Mouse (Mus musculus) liver, adult 2 months (tissue): Measurements from ENCODE around the gene Akip1. TPM values are rescaled to one million over a fixed set of nuclear protein-coding genes. Genes with fewer than 3 reads are reported as not detected.

Experiments
- DNase-seq: peaks from one replicate; pipeline ENCODE4 v3.0.0-alpha.2; 2011; ENCODE audit warnings: low read depth, low spot score; ENCODE audit errors: extremely low read depth
- H3K27ac ChIP-seq: fragments of 200-500 bp; replicated peaks from 2 replicates; pipeline ENCODE4 v1.5.1; 2012; ENCODE audit warnings: low read depth, mild to moderate bottlenecking, control low read depth, inconsistent platforms, low read length; ENCODE audit not compliant: insufficient read depth
- H3K27me3 ChIP-seq: fragments of 200-500 bp; 2 replicates; pipeline ENCODE4 v1.6.1; 2012; ENCODE audit warnings: mild to moderate bottlenecking, moderate library complexity, low read length, inconsistent platforms; ENCODE audit not compliant: control insufficient read depth, insufficient read depth
- H3K36me3 ChIP-seq: fragments of 200-500 bp; 2 replicates; pipeline ENCODE4 v1.6.1; 2012; ENCODE audit warnings: low read length, inconsistent platforms; ENCODE audit not compliant: control insufficient read depth, insufficient read depth
- H3K4me1 ChIP-seq: fragments of 200-500 bp; 2 replicates; pipeline ENCODE4 v1.6.1; 2011; ENCODE audit warnings: low read length; ENCODE audit not compliant: control insufficient read depth, insufficient read depth
- H3K4me3 ChIP-seq: fragments of 200-500 bp; 2 replicates; pipeline ENCODE4 v1.5.1; 2011; ENCODE audit warnings: low read depth, mild to moderate bottlenecking, control low read depth, low read length, moderate library complexity; ENCODE audit not compliant: insufficient read depth
- H3K79me2 ChIP-seq: fragments of 200-500 bp; 2 replicates; pipeline ENCODE4 v1.6.1; 2012; ENCODE audit warnings: inconsistent platforms, mild to moderate bottlenecking, low read length, moderate library complexity; ENCODE audit not compliant: control insufficient read depth, insufficient read depth
- H3K9ac ChIP-seq: fragments of 200-500 bp; 2 replicates; pipeline ENCODE4 v1.6.1; 2012; ENCODE audit warnings: low read depth, mild to moderate bottlenecking, control low read depth, inconsistent platforms, low read length
- CTCF ChIP-seq: fragments of 200-500 bp; IDR thresholded peaks from 2 replicates; pipeline ENCODE4 v1.5.1; 2011; ENCODE audit warnings: low read depth, low read length, control low read depth
- POLR2A ChIP-seq: fragments of 200-500 bp; IDR thresholded peaks from 2 replicates; pipeline ENCODE4 v1.6.1; 2011; ENCODE audit warnings: low read length, control low read depth; ENCODE audit not compliant: insufficient read depth; ENCODE audit errors: extremely low read depth
- WGBS: fragments of 180-500 bp; shearing (Covaris S2); methylation state at CpG from one replicate; pipeline ENCODE4 v1.1.7; 2018; 5-methylcytosine and 5-hydroxymethylcytosine counted together
- polyA plus RNA-seq: library from polyadenylated mRNA; depleted of rRNA; stranded (reverse); fragments of >200 nt; gene quantifications from 2 replicates; pipeline ENCODE4 v1.2.3, GENCODE M21; 2012; rRNA removed
- total RNA-seq: library from RNA; depleted of rRNA; stranded (reverse); fragments of >200 nt; gene quantifications from 2 replicates; pipeline ENCODE4 v1.2.3, GENCODE M21; 2014; rRNA removed

Akip1 gene
- total and polyA plus RNA-seq, 2 experiments, result 15.9 to 20.2 TPM

DNA sequence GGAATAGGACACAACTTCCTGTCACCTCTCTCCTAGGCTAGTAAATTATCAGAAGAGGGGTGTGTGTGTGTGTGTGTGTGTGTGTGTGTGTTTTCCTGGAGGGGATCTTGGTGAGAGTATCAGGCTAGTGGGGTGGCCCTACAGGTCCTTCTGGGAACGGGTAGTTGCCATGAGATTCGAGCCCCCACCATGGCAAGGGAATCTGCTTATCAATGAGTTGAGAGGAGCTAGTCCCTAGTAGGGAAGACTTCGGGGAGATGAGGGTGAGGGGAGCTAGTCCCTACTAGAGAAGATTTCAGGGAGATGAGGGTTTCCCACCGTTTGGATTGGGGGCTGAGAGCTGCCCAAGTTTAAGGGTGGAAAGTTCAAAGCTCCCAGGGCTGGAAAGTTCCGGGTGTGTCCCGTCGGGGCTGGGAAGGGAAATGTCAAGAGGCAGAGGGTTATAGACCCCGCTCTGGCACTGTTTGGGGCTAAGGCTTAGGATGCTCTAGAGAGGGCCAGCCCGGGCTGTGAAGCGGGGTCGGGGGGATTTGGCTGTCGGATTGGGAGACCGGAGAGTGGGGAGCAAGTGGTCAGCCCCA, 48.0 kb downstream of the Akip1 start:
- no peak for DNase-seq
- Histone ChIP-seq H3K79me2 (no peaks in the 10 kb centered on the region; the same call in 1 of the 2 replicates), H3K27me3 (no peaks in the 10 kb centered on the region), H3K4me1 (peaks cover 7% of the 10 kb centered on the region; the same call in 1 of the 2 replicates), H3K4me3 (peak overlapping the region; percentile 88), H3K27ac (peak overlapping the region; percentile 93), H3K36me3 (peaks cover 2% of the 10 kb centered on the region; the same call in 1 of the 2 replicates), H3K9ac (peak overlapping the region; percentile 96)
- 3% methylated on average over 13 of the region's 13 CpGs for WGBS
- no peak for TF ChIP-seq CTCF
- TF ChIP-seq POLR2A, result no peak

DNA sequence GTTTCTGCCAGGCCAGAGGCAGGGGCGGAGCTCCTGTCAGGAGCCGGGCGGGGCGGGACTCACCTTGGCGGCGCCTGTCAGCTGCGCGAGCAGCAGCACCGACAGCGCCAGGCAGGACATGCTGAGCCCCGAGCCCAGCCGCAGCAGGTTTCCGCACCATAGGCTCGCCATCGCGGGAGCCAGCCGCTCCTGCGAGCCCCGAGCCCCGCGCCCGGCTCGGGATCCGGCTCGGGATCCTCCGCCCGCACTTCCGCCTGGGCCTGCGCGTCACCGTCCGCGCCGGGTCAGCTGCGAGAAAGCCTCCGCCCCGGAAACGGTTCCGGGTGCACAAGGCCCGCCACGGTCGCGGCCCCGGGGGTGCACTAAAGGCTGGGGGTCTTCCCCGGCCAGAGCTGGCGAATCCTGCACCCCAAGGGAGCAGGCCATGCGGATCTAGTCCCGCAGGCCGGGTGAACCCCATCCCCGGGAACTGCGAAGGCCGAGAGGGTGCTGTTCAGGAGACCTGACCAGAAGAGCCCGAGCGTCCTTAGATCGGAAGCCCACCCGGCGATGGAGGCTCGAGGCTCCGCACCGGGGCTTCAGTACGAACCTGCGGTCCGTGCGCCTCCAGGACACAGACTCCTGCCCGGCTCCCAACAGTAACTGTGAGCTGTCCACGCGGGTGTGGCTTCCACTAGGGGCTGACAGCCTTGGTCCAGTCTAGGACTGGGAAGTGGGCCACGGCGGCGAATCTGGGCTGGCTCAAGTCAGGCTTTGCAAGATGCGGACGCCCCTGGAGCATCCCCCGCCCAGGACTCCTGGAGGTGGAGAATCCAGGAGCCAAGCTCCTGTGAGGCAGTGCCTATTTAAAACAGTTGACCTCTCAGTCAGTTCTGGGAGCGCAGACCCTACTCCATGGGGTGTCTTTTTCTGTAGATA, 48.8 kb downstream of the Akip1 start, which contains the start of gene Tmem9b:
Tmem9b (minus strand) TSS at position 868 of the 918 bp plus-strand sequence.
- Histone ChIP-seq H3K36me3 (peaks cover 2% of the 10 kb centered on the region; the same call in 1 of the 2 replicates), H3K27ac (peak within 1 kb of the TSS; percentile 93), H3K79me2 (no peaks in the 10 kb centered on the region; the same call in 1 of the 2 replicates), H3K27me3 (no peaks in the 10 kb centered on the region), H3K4me1 (peaks cover 7% of the 10 kb centered on the region; the same call in 1 of the 2 replicates), H3K4me3 (peak within 1 kb of the TSS; percentile 88), H3K9ac (peak within 1 kb of the TSS; percentile 96)
- WGBS, result 1% methylated on average over 74 of the region's 74 CpGs
- peak; percentile 49 for DNase-seq
- 0 out of 2 replicates have a peak, but pooled peaks have one; percentile 25 for TF ChIP-seq CTCF
- TF ChIP-seq POLR2A, result 0 out of 2 replicates have a peak, but pooled peaks have one; percentile 41

DNA sequence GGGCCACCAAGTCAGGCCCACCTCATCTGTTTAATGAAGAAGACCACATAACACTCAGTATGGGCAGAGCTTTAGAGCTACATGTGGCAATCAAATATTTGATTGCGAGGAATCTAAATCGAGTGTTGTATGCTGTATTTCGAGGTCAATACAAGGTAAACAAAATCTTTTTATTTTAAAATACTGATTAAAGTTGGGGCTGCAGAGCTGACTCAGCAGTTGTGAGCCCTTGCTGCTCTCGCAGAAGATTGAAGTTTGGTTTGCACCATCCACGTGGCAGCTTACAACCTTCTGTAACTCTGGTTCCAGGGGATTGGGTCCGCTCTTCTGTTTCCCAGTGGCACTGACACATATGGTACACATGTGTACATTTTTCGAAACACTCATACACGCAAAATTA, 50.5 kb downstream of the Akip1 start:
- DNase-seq, result no peak
- Histone ChIP-seq H3K4me3 (no peak overlapping the region), H3K9ac (no peak overlapping the region), H3K36me3 (peaks cover 2% of the 10 kb centered on the region; the same call in 1 of the 2 replicates), H3K79me2 (no peaks in the 10 kb centered on the region; the same call in 1 of the 2 replicates), H3K27ac (no peak overlapping the region), H3K27me3 (no peaks in the 10 kb centered on the region), H3K4me1 (peaks cover 6% of the 10 kb centered on the region; the same call in 1 of the 2 replicates)
- TF ChIP-seq CTCF, result no peak
- no peak for TF ChIP-seq POLR2A
- WGBS, result 84% methylated on average over 8 of the region's 8 CpGs

DNA sequence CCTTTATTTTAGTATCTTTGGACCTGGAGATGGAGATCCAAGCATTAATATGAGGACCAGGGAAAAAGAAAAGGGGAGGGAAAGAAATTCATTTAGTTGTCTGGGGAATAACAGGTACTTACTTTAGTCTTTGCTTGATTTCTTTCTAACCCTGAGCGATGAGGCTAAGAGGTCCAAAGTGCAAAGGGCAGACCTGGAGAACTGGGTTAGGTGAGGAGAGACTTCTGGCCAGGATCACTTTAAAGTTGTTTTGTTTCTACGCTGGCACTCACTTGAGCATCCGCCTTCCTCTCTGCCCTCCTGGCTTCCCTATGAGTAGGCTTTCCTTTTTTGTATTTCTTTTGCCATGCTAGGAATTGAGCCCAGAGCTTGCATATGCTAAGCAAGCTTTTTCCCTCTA, 52.8 kb downstream of the Akip1 start:
- peak; percentile 18 for DNase-seq
- H3K4me3 ChIP-seq, result no peak overlapping the region
- no peaks in the 10 kb centered on the region; the same call in 1 of the 2 replicates for H3K79me2 ChIP-seq
- peaks cover 3% of the 10 kb centered on the region; the same call in 1 of the 2 replicates for H3K4me1 ChIP-seq
- 80% methylated on average over 3 of the region's 3 CpGs for WGBS
- H3K27ac ChIP-seq, result no peak overlapping the region
- H3K36me3 ChIP-seq, result no peaks in the 10 kb centered on the region
- no peak for TF ChIP-seq POLR2A
- no peak for TF ChIP-seq CTCF
- no peak overlapping the region for H3K9ac ChIP-seq
- H3K27me3 ChIP-seq, result no peaks in the 10 kb centered on the region

Other genes with a start within 250 kb of the Akip1 start
- under 0.01 and 0.07 TPM in 2 replicates for gene Trim66, start 195.6 kb upstream of the Akip1 start, total RNA-seq
- 0.04 and 0.06 TPM in 2 replicates for gene Trim66, start 195.6 kb upstream of the Akip1 start, polyA plus RNA-seq
- gene Rpl27a, start 184.5 kb upstream of the Akip1 start, total RNA-seq, result 318 and 380 TPM in 2 replicates
- gene Rpl27a, start 184.5 kb upstream of the Akip1 start, polyA plus RNA-seq, result 251 and 255 TPM in 2 replicates
- 8.3 and 22.6 TPM in 2 replicates for gene St5, start 85 bp upstream of the Akip1 start, total RNA-seq
- 36.4 and 44.1 TPM in 2 replicates for gene St5, start 85 bp upstream of the Akip1 start, polyA plus RNA-seq
- gene BC051019, start 20.2 kb downstream of the Akip1 start, total RNA-seq, result not detected in 2 replicates
- not detected in 2 replicates for gene BC051019, start 20.2 kb downstream of the Akip1 start, polyA plus RNA-seq
- gene Ascl3, start 28.0 kb downstream of the Akip1 start, total RNA-seq, result not detected in 2 replicates
- gene Ascl3, start 28.0 kb downstream of the Akip1 start, polyA plus RNA-seq, result 0.18 TPM in 1 of 2 replicates, not detected in the other
- 25.2 and 26.3 TPM in 2 replicates for gene Tmem9b, start 49.2 kb downstream of the Akip1 start, total RNA-seq
- gene Tmem9b, start 49.2 kb downstream of the Akip1 start, polyA plus RNA-seq, result 16.5 and 18.4 TPM in 2 replicates
- 0.07 TPM in 1 of 2 replicates, not detected in the other for gene Nrip3, start 78.3 kb downstream of the Akip1 start, total RNA-seq
- not detected in 2 replicates for gene Nrip3, start 78.3 kb downstream of the Akip1 start, polyA plus RNA-seq
- gene Scube2, start 162.0 kb downstream of the Akip1 start, total RNA-seq, result under 0.01 TPM in 1 of 2 replicates, not detected in the other
- gene Scube2, start 162.0 kb downstream of the Akip1 start, polyA plus RNA-seq, result not detected in 2 replicates